Mouse (Mus musculus) forebrain, embryonic 14.5 days (tissue): ENCODE measurements around the gene Ppat. TPM values are rescaled to one million over a fixed set of nuclear protein-coding genes. Genes with fewer than 3 reads are reported as not detected.

Experiments used
- ATAC-seq: fragments of 200-750 bp; cut with Nextera tagmentation; 2 replicates; pipeline ENCODE4 v1.8.0; 2017; ENCODE audit warnings: mild to moderate bottlenecking, moderate library complexity
- DNase-seq: peaks from one replicate; pipeline ENCODE4 v3.0.0-alpha.2; 2015; ENCODE audit warnings: low spot score
- H3K27ac ChIP-seq: fragments of 300-500 bp; sonication (generic); 2 replicates; pipeline ENCODE4 v1.5.1; 2014; ENCODE audit warnings: low read depth, mild to moderate bottlenecking, control low read depth, low read length, moderate library complexity
- H3K27me3 ChIP-seq: fragments of 300-500 bp; sonication (generic); replicated peaks from 2 replicates; pipeline ENCODE4 v1.6.1; 2014; ENCODE audit warnings: low read length, control low read depth, mixed read lengths; ENCODE audit not compliant: control insufficient read depth, insufficient read depth
- H3K36me3 ChIP-seq: fragments of 300-500 bp; sonication (generic); 2 replicates; pipeline ENCODE4 v1.6.1; 2014; ENCODE audit warnings: low read length, control low read depth; ENCODE audit not compliant: control insufficient read depth, insufficient read depth
- H3K4me1 ChIP-seq: fragments of 300-500 bp; sonication (generic); 2 replicates; pipeline ENCODE4 v1.6.1; 2014; ENCODE audit warnings: antibody characterized with exemption, low read length, control low read depth; ENCODE audit not compliant: control insufficient read depth, insufficient read depth
- H3K4me2 ChIP-seq: fragments of 300-500 bp; sonication (generic); 2 replicates; pipeline ENCODE4 v1.6.1; 2014; ENCODE audit warnings: mild to moderate bottlenecking, control low read depth, low read length
- H3K4me3 ChIP-seq: fragments of 300-500 bp; sonication (generic); 2 replicates; pipeline ENCODE4 v1.5.1; 2014; ENCODE audit warnings: low read depth, low read length, control low read depth
- H3K9ac ChIP-seq: fragments of 300-500 bp; sonication (generic); 2 replicates; pipeline ENCODE4 v1.6.1; 2014; ENCODE audit warnings: mild to moderate bottlenecking, low read length, control low read depth, moderate library complexity
- H3K9me3 ChIP-seq: fragments of 300-500 bp; sonication (generic); replicated peaks from 2 replicates; pipeline ENCODE4 v1.6.1; 2016; ENCODE audit warnings: low read length, control low read depth, mixed read lengths; ENCODE audit not compliant: control insufficient read depth
- WGBS: fragments of 180-500 bp; shearing (Covaris S2); extraction: QIAGEN DNeasy Blood & Tissue Kit; methylation state at CpG from one replicate; pipeline ENCODE4 v1.1.7; 2014; 5-methylcytosine and 5-hydroxymethylcytosine counted together
- polyA plus RNA-seq: library from polyadenylated mRNA; unstranded; fragments of >200 nt; fragmentation: Nextera tagmentation; extraction: Ambion mirVana; gene quantifications from 2 replicates; pipeline ENCODE4 v1.2.1, GENCODE M21; 2014

The Ppat gene
- polyA plus RNA-seq, 1 experiment from 2014 or later = 19.5 TPM

GRCm38 (mm10) chr5:76953794-76954193 is 2.4 kb upstream of the Ppat start:
- no peaks in the 10 kb centered on the region for H3K27me3 ChIP-seq
- H3K36me3 ChIP-seq = peaks cover 31% of the 10 kb centered on the region
- WGBS = 76% methylated on average over 3 of the region's 3 CpGs
- H3K9me3 ChIP-seq = no peaks in the 10 kb centered on the region
- DNase-seq = no peak
- no peak for ATAC-seq
- no peak overlapping the region for H3K4me3 ChIP-seq
- H3K4me2 ChIP-seq = no peak overlapping the region
- peaks cover 16% of the 10 kb centered on the region; the same call in 1 of the 2 replicates for H3K4me1 ChIP-seq
- no peak overlapping the region for H3K9ac ChIP-seq
- H3K27ac ChIP-seq = no peak overlapping the region

DNA sequence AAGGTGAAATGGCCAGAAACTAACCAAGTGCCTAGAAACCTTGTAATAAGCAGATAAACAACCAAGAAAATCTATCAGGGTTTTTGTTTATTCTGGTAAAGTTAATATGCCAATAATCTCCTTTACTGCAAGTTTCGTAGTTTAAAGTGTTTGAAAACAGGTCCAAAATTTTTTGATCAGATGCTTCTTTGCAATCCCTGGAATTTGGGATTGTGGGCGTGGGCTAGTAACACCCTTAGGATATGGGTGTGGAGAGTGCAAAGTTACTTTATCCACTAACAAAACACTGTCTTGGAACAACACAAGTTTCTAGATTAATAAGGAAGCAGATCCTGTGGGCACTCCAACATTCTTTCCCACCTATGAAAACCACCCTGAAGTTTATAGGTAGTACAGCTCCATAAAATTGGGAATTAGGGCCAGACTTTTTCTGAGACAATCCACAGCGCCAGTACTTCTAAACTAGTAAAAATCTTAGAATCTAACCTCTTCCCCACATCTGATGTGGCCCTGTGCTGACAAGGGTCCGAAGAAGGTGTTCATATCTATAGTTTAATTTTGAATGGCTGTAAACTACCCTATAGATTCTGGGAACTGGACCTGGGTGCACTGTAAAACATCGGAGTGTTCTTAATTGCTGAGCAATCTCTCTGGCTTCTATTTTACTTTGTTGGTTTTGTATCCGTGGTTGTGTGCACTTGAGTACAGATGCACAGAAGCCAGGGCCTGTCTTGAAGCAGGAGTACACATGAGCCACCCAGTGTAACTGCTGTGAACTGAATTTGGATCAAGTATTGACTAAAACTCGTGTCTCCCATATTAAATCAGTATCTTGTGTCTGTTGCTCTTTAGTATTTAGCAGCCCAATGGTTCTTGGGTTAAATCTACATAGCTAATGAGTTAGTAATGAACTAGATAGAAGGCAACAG is 998 bp upstream of the Ppat start:
- no peaks in the 10 kb centered on the region for H3K27me3 ChIP-seq
- H3K4me1 ChIP-seq = peaks cover 16% of the 10 kb centered on the region; the same call in 1 of the 2 replicates
- H3K9ac ChIP-seq = peak overlapping the region; percentile 61
- peaks cover 20% of the 10 kb centered on the region for H3K36me3 ChIP-seq
- peak overlapping the region; percentile 57 for H3K4me3 ChIP-seq
- 12% methylated on average over 7 of the region's 7 CpGs for WGBS
- no peaks in the 10 kb centered on the region for H3K9me3 ChIP-seq
- DNase-seq (no peak), ATAC-seq (no peak)
- peak overlapping the region; percentile 88 for H3K4me2 ChIP-seq
- H3K27ac ChIP-seq = peak overlapping the region; percentile 49; the same call in 1 of the 2 replicates

GRCm38 (mm10) chr5:76950343-76951105 is 854 bp downstream of the Ppat start:
- ATAC-seq (no peak), DNase-seq (peak; percentile 5)
- Histone ChIP-seq H3K4me2 (peak overlapping the region; percentile 88), H3K4me3 (peak overlapping the region; percentile 57), H3K27me3 (no peaks in the 10 kb centered on the region), H3K4me1 (peaks cover 19% of the 10 kb centered on the region; the same call in 1 of the 2 replicates), H3K9ac (peak overlapping the region; percentile 61), H3K36me3 (0 out of 2 replicates have a peak, but pooled peaks cover 9% of the 10 kb centered on the region), H3K9me3 (no peaks in the 10 kb centered on the region), H3K27ac (peak overlapping the region; percentile 75)
- WGBS = 1% methylated on average over 24 of the region's 24 CpGs

- DNase-seq = no peak
- Histone ChIP-seq H3K27me3 (no peaks in the 10 kb centered on the region), H3K9me3 (no peaks in the 10 kb centered on the region), H3K4me3 (no peak overlapping the region), H3K27ac (no peak overlapping the region), H3K36me3 (0 out of 2 replicates have a peak, but pooled peaks cover 3% of the 10 kb centered on the region), H3K4me1 (peaks cover 18% of the 10 kb centered on the region; the same call in 1 of the 2 replicates), H3K9ac (no peak overlapping the region), H3K4me2 (no peak overlapping the region)
- no peak for ATAC-seq
- 96% methylated on average over 4 of the region's 4 CpGs for WGBS
Observed at GRCm38 (mm10) chr5:76947758-76948157, 3.6 kb downstream of the Ppat start.

DNA sequence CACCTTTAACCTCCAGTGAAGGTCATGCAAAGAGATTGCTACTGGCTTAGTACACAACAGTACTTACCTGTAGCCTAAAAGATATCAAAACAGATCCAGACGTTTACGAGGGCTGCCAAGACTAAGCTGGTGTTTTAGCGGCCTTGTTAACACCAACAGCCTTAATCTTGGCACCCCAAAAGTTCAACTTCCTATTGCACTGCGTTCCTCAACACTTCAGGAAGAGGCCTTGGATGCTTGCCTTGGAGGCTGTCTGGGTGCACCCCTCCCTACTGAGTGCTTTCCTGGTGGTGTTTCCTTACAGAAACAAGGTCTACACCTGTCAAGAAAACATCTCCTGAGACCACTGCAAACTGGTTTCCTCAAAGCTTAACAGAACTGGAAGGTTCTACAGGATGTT is 4.2 kb downstream of the Ppat start:
- Histone ChIP-seq H3K27ac (no peak overlapping the region), H3K9me3 (no peaks in the 10 kb centered on the region), H3K4me1 (peaks cover 12% of the 10 kb centered on the region; the same call in 1 of the 2 replicates), H3K9ac (no peak overlapping the region), H3K27me3 (no peaks in the 10 kb centered on the region), H3K4me3 (no peak overlapping the region), H3K4me2 (no peak overlapping the region), H3K36me3 (0 out of 2 replicates have a peak, but pooled peaks cover 3% of the 10 kb centered on the region)
- ATAC-seq = no peak
- no peak for DNase-seq
- 87% methylated on average over 4 of the region's 4 CpGs for WGBS

- no peaks in the 10 kb centered on the region for H3K9me3 ChIP-seq
- DNase-seq (peak; percentile 24), ATAC-seq (no peak)
- H3K9ac ChIP-seq = no peak overlapping the region
- peaks cover 11% of the 10 kb centered on the region; the same call in 1 of the 2 replicates for H3K4me1 ChIP-seq
- peaks cover 4% of the 10 kb centered on the region; the same call in 1 of the 2 replicates for H3K36me3 ChIP-seq
- 52% methylated on average over 2 of the region's 2 CpGs for WGBS
- no peak overlapping the region for H3K4me2 ChIP-seq
- H3K27ac ChIP-seq = no peak overlapping the region
- no peak overlapping the region for H3K4me3 ChIP-seq
- H3K27me3 ChIP-seq = no peaks in the 10 kb centered on the region
Observed at GRCm38 (mm10) chr5:76945678-76946033, 5.7 kb downstream of the Ppat start.

DNA sequence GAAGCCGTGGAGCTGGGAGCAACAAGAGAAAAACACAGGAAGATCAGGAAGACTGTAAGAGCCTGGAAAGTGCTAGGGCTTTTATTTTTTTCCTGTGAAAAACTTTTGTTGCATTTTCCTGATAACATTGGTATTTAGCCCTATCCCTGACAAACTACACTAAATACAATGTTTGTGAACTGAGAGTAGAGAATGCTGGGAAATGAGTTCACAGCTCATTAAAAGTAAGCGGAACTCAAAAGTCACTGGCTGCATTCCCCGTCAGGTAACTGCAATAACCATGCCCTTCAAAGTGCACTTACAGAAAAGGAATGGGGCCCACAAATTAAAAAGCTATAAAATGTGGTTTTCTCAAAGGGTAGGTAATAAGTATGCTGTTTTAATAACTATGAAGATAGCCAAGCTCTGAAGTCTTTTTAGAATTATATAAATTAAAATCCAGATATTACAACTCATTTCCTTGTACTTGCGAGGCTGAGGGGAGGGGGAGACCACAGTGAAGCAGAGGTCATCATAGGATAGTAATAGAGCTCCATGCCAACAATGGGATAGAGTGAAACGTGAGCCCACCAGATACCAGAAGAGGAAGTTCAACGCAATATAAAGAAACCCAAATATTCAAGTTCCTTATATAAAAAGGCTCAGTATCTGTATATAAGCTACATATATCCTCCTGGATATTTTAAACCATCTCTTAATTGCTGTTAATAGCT is 6.3 kb downstream of the Ppat start:
- H3K4me1 ChIP-seq = peaks cover 7% of the 10 kb centered on the region; the same call in 1 of the 2 replicates
- no peak overlapping the region for H3K9ac ChIP-seq
- H3K4me3 ChIP-seq = no peak overlapping the region
- no peak overlapping the region for H3K4me2 ChIP-seq
- H3K9me3 ChIP-seq = no peaks in the 10 kb centered on the region
- H3K27me3 ChIP-seq = no peaks in the 10 kb centered on the region
- 76% methylated on average over 6 of the region's 6 CpGs for WGBS
- H3K27ac ChIP-seq = no peak overlapping the region
- DNase-seq = no peak
- no peak for ATAC-seq
- peaks cover 8% of the 10 kb centered on the region; the same call in 1 of the 2 replicates for H3K36me3 ChIP-seq

GRCm38 (mm10) chr5:76942505-76942904 is 8.9 kb downstream of the Ppat start:
- H3K27ac ChIP-seq = no peak overlapping the region
- no peak for ATAC-seq
- no peak overlapping the region for H3K4me3 ChIP-seq
- peaks cover 4% of the 10 kb centered on the region; the same call in 1 of the 2 replicates for H3K4me1 ChIP-seq
- DNase-seq = no peak
- H3K4me2 ChIP-seq = no peak overlapping the region
- 79% methylated on average over 4 of the region's 4 CpGs for WGBS
- H3K9me3 ChIP-seq = no peaks in the 10 kb centered on the region
- peaks cover 5% of the 10 kb centered on the region; the same call in 1 of the 2 replicates for H3K36me3 ChIP-seq
- no peaks in the 10 kb centered on the region for H3K27me3 ChIP-seq
- no peak overlapping the region for H3K9ac ChIP-seq
